Mouse (Mus musculus) heart, embryonic 15.5 days (tissue): ENCODE data around the gene Milr1. TPM values are rescaled to one million over a fixed set of nuclear protein-coding genes. Genes with fewer than 3 reads are reported as not detected.
A peak's percentile ranks its signal among the peaks of the same experiment; 100 is the strongest.
"Not testable (repeated sequence)": the region's sequence is repeated elsewhere in the genome, so short reads cannot be mapped to it uniquely, and the experiment has no call there.

Experiments used
- ATAC-seq: fragments of 200-750 bp; cut with Nextera tagmentation; replicated peaks from 2 replicates; pipeline ENCODE4 v1.8.0; 2017; ENCODE audit warnings: low read depth, moderate TSS enrichment; ENCODE audit not compliant: insufficient number of reproducible peaks, insufficient read depth, low FRiP score
- H3K27ac ChIP-seq: fragments of 300-500 bp; sonication (generic); 2 replicates; pipeline ENCODE4 v1.5.1; 2015; ENCODE audit warnings: mild to moderate bottlenecking, inconsistent platforms
- H3K27me3 ChIP-seq: fragments of 300-500 bp; sonication (generic); 2 replicates; pipeline ENCODE4 v1.6.1; 2015; ENCODE audit warnings: inconsistent platforms
- H3K36me3 ChIP-seq: fragments of 300-500 bp; sonication (generic); 2 replicates; pipeline ENCODE4 v1.6.1; 2015; ENCODE audit warnings: mild to moderate bottlenecking, inconsistent platforms
- H3K4me1 ChIP-seq: fragments of 300-500 bp; sonication (generic); replicated peaks from 2 replicates; pipeline ENCODE4 v1.6.1; 2015; ENCODE audit warnings: inconsistent platforms
- H3K4me2 ChIP-seq: fragments of 300-500 bp; sonication (generic); 2 replicates; pipeline ENCODE4 v1.6.1; 2015; ENCODE audit warnings: inconsistent platforms, mild to moderate bottlenecking, moderate library complexity
- H3K4me3 ChIP-seq: fragments of 300-500 bp; sonication (generic); 2 replicates; pipeline ENCODE4 v1.5.1; 2015; ENCODE audit warnings: mild to moderate bottlenecking, inconsistent platforms
- H3K9ac ChIP-seq: fragments of 300-500 bp; sonication (generic); 2 replicates; pipeline ENCODE4 v1.6.1; 2015; ENCODE audit warnings: mild to moderate bottlenecking, inconsistent platforms
- H3K9me3 ChIP-seq: fragments of 300-500 bp; sonication (generic); replicated peaks from 2 replicates; pipeline ENCODE4 v1.6.1; 2016; ENCODE audit warnings: inconsistent platforms
- WGBS: fragments of 180-500 bp; shearing (Covaris S2); methylation state at CpG from one replicate; pipeline ENCODE4 v1.1.7; 2015; ENCODE audit warnings: mixed read lengths; 5-methylcytosine and 5-hydroxymethylcytosine counted together
- polyA plus RNA-seq: library from polyadenylated mRNA; unstranded; fragments of >200 nt; fragmentation: Nextera tagmentation; extraction: Ambion mirVana; gene quantifications from 2 replicates; pipeline ENCODE4 v1.2.1, GENCODE M21; 2015

Milr1 gene
- polyA plus RNA-seq, 1 experiment from 2014 or later, result 0.88 TPM

GRCm38 (mm10) chr11:106736614-106737013 lies 14.4 kb upstream of the Milr1 start:
- no peak overlapping the region for H3K9ac ChIP-seq
- H3K4me1 ChIP-seq, result peaks cover 11% of the 10 kb centered on the region
- no peak overlapping the region for H3K4me3 ChIP-seq
- WGBS, result 81% methylated on average over 3 of the region's 3 CpGs
- no peak for ATAC-seq
- no peaks in the 10 kb centered on the region for H3K36me3 ChIP-seq
- H3K27me3 ChIP-seq, result no peaks in the 10 kb centered on the region
- H3K9me3 ChIP-seq, result no peaks in the 10 kb centered on the region
- no peak overlapping the region for H3K4me2 ChIP-seq
- H3K27ac ChIP-seq, result peak overlapping the region; percentile 24

GRCm38 (mm10) chr11:106737178-106737621 lies 13.8 kb upstream of the Milr1 start:
- H3K9me3 ChIP-seq, result no peaks in the 10 kb centered on the region
- no peak overlapping the region for H3K4me3 ChIP-seq
- no peak overlapping the region for H3K4me2 ChIP-seq
- 54% methylated on average over 12 of the region's 12 CpGs for WGBS
- no peak; the same call in 1 of the 2 replicates for ATAC-seq
- no peaks in the 10 kb centered on the region for H3K27me3 ChIP-seq
- peaks cover 11% of the 10 kb centered on the region for H3K4me1 ChIP-seq
- H3K27ac ChIP-seq, result peak overlapping the region; percentile 24
- H3K36me3 ChIP-seq, result no peaks in the 10 kb centered on the region
- H3K9ac ChIP-seq, result peak overlapping the region; percentile 10; the same call in 1 of the 2 replicates

GRCm38 (mm10) chr11:106739116-106739515 lies 11.9 kb upstream of the Milr1 start:
- Histone ChIP-seq H3K27ac (no peak overlapping the region), H3K4me2 (no peak overlapping the region), H3K36me3 (no peaks in the 10 kb centered on the region), H3K27me3 (no peaks in the 10 kb centered on the region), H3K4me3 (no peak overlapping the region), H3K4me1 (peaks cover 11% of the 10 kb centered on the region), H3K9ac (no peak overlapping the region), H3K9me3 (no peaks in the 10 kb centered on the region)
- no peak for ATAC-seq
- whole genome bisulfite sequencing, result 93% methylated on average over 2 of the region's 2 CpGs

- H3K4me1 ChIP-seq, result peaks cover 11% of the 10 kb centered on the region
- not testable (repeated sequence) for H3K27ac ChIP-seq, H3K4me2 ChIP-seq, H3K36me3 ChIP-seq, H3K9me3 ChIP-seq, H3K4me3 ChIP-seq, ATAC-seq, H3K27me3 ChIP-seq, H3K9ac ChIP-seq
- 85% methylated on average over 5 of the region's 8 CpGs for WGBS
Observed at GRCm38 (mm10) chr11:106740724-106741123, 10.3 kb upstream of the Milr1 start.

- no peaks in the 10 kb centered on the region for H3K36me3 ChIP-seq
- no peak overlapping the region for H3K4me3 ChIP-seq
- ATAC-seq, result no peak
- 78% methylated on average over 6 of the region's 6 CpGs for WGBS
- no peaks in the 10 kb centered on the region for H3K9me3 ChIP-seq
- peaks cover 11% of the 10 kb centered on the region for H3K4me1 ChIP-seq
- H3K9ac ChIP-seq, result no peak overlapping the region
- no peak overlapping the region for H3K27ac ChIP-seq
- no peak overlapping the region for H3K4me2 ChIP-seq
- no peaks in the 10 kb centered on the region for H3K27me3 ChIP-seq
Observed at GRCm38 (mm10) chr11:106741232-106741631, 9.8 kb upstream of the Milr1 start.

GRCm38 (mm10) chr11:106741826-106742225 lies 9.2 kb upstream of the Milr1 start:
- no peak overlapping the region for H3K4me3 ChIP-seq
- no peaks in the 10 kb centered on the region for H3K9me3 ChIP-seq
- no peak overlapping the region for H3K27ac ChIP-seq
- ATAC-seq, result no peak
- H3K36me3 ChIP-seq, result no peaks in the 10 kb centered on the region
- no peak overlapping the region for H3K9ac ChIP-seq
- no peaks in the 10 kb centered on the region for H3K27me3 ChIP-seq
- H3K4me1 ChIP-seq, result peaks cover 8% of the 10 kb centered on the region
- 90% methylated on average over 3 of the region's 3 CpGs for WGBS
- H3K4me2 ChIP-seq, result no peak overlapping the region

- H3K36me3 ChIP-seq, result no peaks in the 10 kb centered on the region
- H3K4me1 ChIP-seq, result peaks cover 2% of the 10 kb centered on the region
- no peak overlapping the region for H3K27ac ChIP-seq
- no peak overlapping the region for H3K4me3 ChIP-seq
- 34% methylated on average over 6 of the region's 6 CpGs for WGBS
- H3K4me2 ChIP-seq, result no peak overlapping the region
- no peaks in the 10 kb centered on the region for H3K27me3 ChIP-seq
- H3K9ac ChIP-seq, result no peak overlapping the region
- ATAC-seq, result no peak
- H3K9me3 ChIP-seq, result no peaks in the 10 kb centered on the region
Observed at GRCm38 (mm10) chr11:106742388-106742841, 8.6 kb upstream of the Milr1 start.

- ATAC-seq, result no peak
- H3K36me3 ChIP-seq, result no peaks in the 10 kb centered on the region
- H3K9me3 ChIP-seq, result no peaks in the 10 kb centered on the region
- H3K4me2 ChIP-seq, result no peak overlapping the region
- no peak overlapping the region for H3K4me3 ChIP-seq
- H3K27me3 ChIP-seq, result no peaks in the 10 kb centered on the region
- WGBS, result 88% methylated on average over 5 of the region's 5 CpGs
- H3K4me1 ChIP-seq, result no peaks in the 10 kb centered on the region
- H3K9ac ChIP-seq, result no peak overlapping the region
- H3K27ac ChIP-seq, result no peak overlapping the region
Observed at GRCm38 (mm10) chr11:106744949-106745348, 6.1 kb upstream of the Milr1 start.

GRCm38 (mm10) chr11:106749557-106750120 lies 1.4 kb upstream of the Milr1 start:
- not testable (repeated sequence) for H3K27ac ChIP-seq
- 88% methylated on average over 7 of the region's 7 CpGs for WGBS

GRCm38 (mm10) chr11:106750121-106750751 lies 790 bp upstream of the Milr1 start, which contains the start of gene Pecam1:
Gene Pecam1 (minus strand): TSS chr11:106750628.
- no peak within 1 kb of the TSS for H3K9ac ChIP-seq
- peak within 1 kb of the TSS; percentile 48; the same call in 1 of the 2 replicates for H3K27ac ChIP-seq
- no peaks in the 10 kb centered on the region for H3K36me3 ChIP-seq
- 0 out of 2 replicates have a peak within 1 kb of the TSS, but pooled peaks have one; percentile 9 for H3K4me3 ChIP-seq
- 0 out of 2 replicates have a peak within 1 kb of the TSS, but pooled peaks have one; percentile 15 for H3K4me2 ChIP-seq
- no peaks in the 10 kb centered on the region for H3K9me3 ChIP-seq
- no peak for ATAC-seq
- no peaks in the 10 kb centered on the region for H3K27me3 ChIP-seq
- H3K4me1 ChIP-seq, result no peaks in the 10 kb centered on the region
- WGBS, result 70% methylated on average over 13 of the region's 13 CpGs

More at GRCm38 (mm10) chr11:106749557-106750120, 1.4 kb upstream of the Milr1 start:
- not testable (repeated sequence) for ATAC-seq, H3K36me3 ChIP-seq, H3K4me1 ChIP-seq, H3K4me3 ChIP-seq, H3K27me3 ChIP-seq, H3K9me3 ChIP-seq, H3K4me2 ChIP-seq, H3K9ac ChIP-seq

- no peak overlapping the region for H3K9ac ChIP-seq
- ATAC-seq, result no peak
- WGBS, result 57% methylated on average over 7 of the region's 7 CpGs
- H3K36me3 ChIP-seq, result no peaks in the 10 kb centered on the region
- no peaks in the 10 kb centered on the region for H3K27me3 ChIP-seq
- H3K4me2 ChIP-seq, result no peak overlapping the region
- H3K4me1 ChIP-seq, result no peaks in the 10 kb centered on the region
- H3K4me3 ChIP-seq, result no peak overlapping the region
- H3K9me3 ChIP-seq, result no peaks in the 10 kb centered on the region
- peak overlapping the region; percentile 48; the same call in 1 of the 2 replicates for H3K27ac ChIP-seq
Observed at GRCm38 (mm10) chr11:106752103-106752502, 1.1 kb downstream of the Milr1 start.
